Mouse (Mus musculus): ENCODE measurements around the gene Pxn.
A peak's percentile ranks its signal among the peaks of the same experiment; 100 is the strongest.

Pxn gene

GRCm38 (mm10) chr5:115528128-115528527, 21.7 kb downstream of the Pxn start:
- no peak for DNase-seq (ENCODE audit: low read depth)

GRCm38 (mm10) chr5:115529364-115529741, 22.9 kb downstream of the Pxn start:
- DNase-seq (ENCODE audit: low read depth) = no peak

GRCm38 (mm10) chr5:115529742-115530446, 23.4 kb downstream of the Pxn start:
- DNase-seq (ENCODE audit: low read depth) = no peak

- DNase-seq (ENCODE audit: low read depth) = no peak
Observed at GRCm38 (mm10) chr5:115530447-115530809, 24.0 kb downstream of the Pxn start.

- DNase-seq (ENCODE audit: low read depth) = no peak
Observed at GRCm38 (mm10) chr5:115531671-115532270, 25.3 kb downstream of the Pxn start.

GRCm38 (mm10) chr5:115534290-115534731, 27.8 kb downstream of the Pxn start:
- DNase-seq (ENCODE audit: low read depth) = no peak

GRCm38 (mm10) chr5:115534856-115535255, 28.4 kb downstream of the Pxn start:
- DNase-seq (ENCODE audit: low read depth) = no peak

GRCm38 (mm10) chr5:115535635-115536034, 29.2 kb downstream of the Pxn start:
- DNase-seq (ENCODE audit: low read depth) = no peak

- no peak for DNase-seq (ENCODE audit: low read depth)
Observed at GRCm38 (mm10) chr5:115538017-115538692, 31.7 kb downstream of the Pxn start.

- DNase-seq (ENCODE audit: low read depth) = peak; percentile 82
Observed at GRCm38 (mm10) chr5:115538693-115539043, 32.2 kb downstream of the Pxn start.

- no peak for DNase-seq (ENCODE audit: low read depth)
Observed at GRCm38 (mm10) chr5:115542635-115543384, 36.3 kb downstream of the Pxn start.

GRCm38 (mm10) chr5:115543509-115544253, 37.2 kb downstream of the Pxn start:
- no peak for DNase-seq (ENCODE audit: low read depth)

- no peak for DNase-seq (ENCODE audit: low read depth)
Observed at GRCm38 (mm10) chr5:115544655-115545185, 38.2 kb downstream of the Pxn start.

- no peak for DNase-seq (ENCODE audit: low read depth)
Observed at GRCm38 (mm10) chr5:115545636-115546035, 39.2 kb downstream of the Pxn start.

GRCm38 (mm10) chr5:115546536-115546935, 40.1 kb downstream of the Pxn start:
- DNase-seq (ENCODE audit: low read depth) = no peak

- DNase-seq (ENCODE audit: low read depth) = no peak
Observed at GRCm38 (mm10) chr5:115547014-115547413, 40.5 kb downstream of the Pxn start.

- no peak for DNase-seq (ENCODE audit: low read depth)
Observed at GRCm38 (mm10) chr5:115547421-115547820, 40.9 kb downstream of the Pxn start.

- no peak for DNase-seq (ENCODE audit: low read depth)
Observed at GRCm38 (mm10) chr5:115548501-115549285, 42.2 kb downstream of the Pxn start.

GRCm38 (mm10) chr5:115550482-115551005, 44.1 kb downstream of the Pxn start:
- DNase-seq (ENCODE audit: low read depth) = no peak

GRCm38 (mm10) chr5:115551386-115551785, 44.9 kb downstream of the Pxn start:
- DNase-seq (ENCODE audit: low read depth) = no peak

GRCm38 (mm10) chr5:115551799-115552198, 45.3 kb downstream of the Pxn start:
- no peak for DNase-seq (ENCODE audit: low read depth)
